In the genomic region with DNA sequence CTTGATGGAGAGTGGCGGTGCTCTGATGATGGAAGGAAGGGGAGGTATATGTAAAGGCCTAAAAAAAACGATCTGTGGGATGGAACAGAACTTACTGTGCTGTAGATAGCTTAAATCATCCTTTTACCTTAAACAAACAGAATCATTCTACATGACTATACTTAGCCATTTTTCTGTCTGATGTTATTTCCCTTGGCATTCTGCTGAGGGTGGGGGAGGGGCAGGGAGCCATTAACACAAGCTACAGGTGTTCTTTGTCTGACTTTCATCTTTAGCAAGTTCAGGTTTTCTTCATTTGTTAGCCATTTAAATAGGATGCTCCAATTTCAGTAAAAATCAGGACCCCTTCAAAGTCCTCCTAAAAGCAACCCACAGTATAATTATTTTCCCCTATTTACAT, we compare ENCODE assay signal across 1 mouse cellular context.
TF ChIP-seq lines count a peak whose summit lies in the region.

No protein-coding gene starts in this region.

TF ChIP-seq in ES-E14, 5 proteins besides CTCF, POLR2A, EP300 and RAD21:
- no peak for TF ChIP-seq CHD2 (IDR thresholded peaks at IDR 0.05; ENCODE audit: low read depth, low read length)
- no peak for TF ChIP-seq MAFK (IDR thresholded peaks at IDR 0.05; ENCODE audit: insufficient read depth, low read depth, low read length)
- TF ChIP-seq ZNF384 (IDR thresholded peaks at IDR 0.05; ENCODE audit: low read depth, low read length), result no peak
- TF ChIP-seq ZC3H11A (IDR thresholded peaks at IDR 0.05; ENCODE audit: borderline replicate concordance, low read depth, low read length), result no peak
- TF ChIP-seq HCFC1 (IDR thresholded peaks at IDR 0.05; ENCODE audit: borderline replicate concordance, insufficient read depth, low read length), result no peak
